In genomic region chr7:45801348-45801747, GRCm38 (mm10) we compare ENCODE assay signal across 8 mouse cellular contexts. TPM values are rescaled to one million over a fixed set of nuclear protein-coding genes. Genes with fewer than 3 reads are reported as not detected.
DNase-seq lines count a peak whose midpoint lies in the region; ATAC-seq lines count a peak whose summit lies in the region.

No protein-coding gene starts in this region.

- H3K4me3 ChIP-seq in intestine, embryonic 16.5 days (ENCODE audit: low read length), result peak overlapping the region; percentile 33
- peak overlapping the region; percentile 20; the same call in 1 of the 2 replicates for H3K4me3 ChIP-seq in midbrain, embryonic 10.5 days

- intact Hi-C loops in left cerebral cortex, postnatal 36 days (cut with DNase I), result no loop called here

- no peaks in the 10 kb centered on the region for H3K9me3 ChIP-seq in intestine, embryonic 16.5 days (ENCODE audit: control insufficient read depth, low read length)
- no peaks in the 10 kb centered on the region for H3K9me3 ChIP-seq in midbrain, embryonic 10.5 days (replicated peaks)

- 3% methylated on average over 12 of the region's 12 CpGs for WGBS in intestine, embryonic 16.5 days
- 6% methylated on average over 12 of the region's 12 CpGs for WGBS in midbrain, embryonic 10.5 days

- H3K4me2 ChIP-seq in intestine, embryonic 16.5 days (ENCODE audit: low read depth, low read length), result peak overlapping the region; percentile 52

- DNase-seq in adrenal gland, adult 8-10 months, result peak; percentile 83
- peak; percentile 93 for DNase-seq in embryo, embryonic 11 days
- DNase-seq in gastrocnemius, postnatal 25 days, result peak; percentile 82
- DNase-seq in left cerebral cortex, postnatal 36 days (ENCODE audit: low spot score in 2 of 2), result peak; percentile 88 to 91
- DNase-seq in midbrain, embryonic 10.5 days (ENCODE audit: low spot score), result peak; percentile 91
- DNase-seq in right cerebral cortex, postnatal 36 days (ENCODE audit: low spot score in 2 of 2), result peak; percentile 84 to 87
- peak; percentile 82 to 93 for DNase-seq in urinary bladder, postnatal 4 days (ENCODE audit: low spot score in 2 of 2)

- no peak overlapping the region for H3K9ac ChIP-seq in intestine, embryonic 16.5 days (ENCODE audit: low read depth, low read length)

- no peak overlapping the region for H3K27ac ChIP-seq in intestine, embryonic 16.5 days (ENCODE audit: low read length)
- no peak overlapping the region for H3K27ac ChIP-seq in midbrain, embryonic 10.5 days (replicated peaks)

- peaks cover 12% of the 10 kb centered on the region; the same call in 1 of the 2 replicates for H3K27me3 ChIP-seq in intestine, embryonic 16.5 days (replicated peaks; ENCODE audit: control insufficient read depth, insufficient read depth, low read length)
- peaks cover 48% of the 10 kb centered on the region for H3K27me3 ChIP-seq in midbrain, embryonic 10.5 days (ENCODE audit: low read depth, poor library complexity, severe bottlenecking)

- H3K4me1 ChIP-seq in intestine, embryonic 16.5 days (ENCODE audit: control insufficient read depth, insufficient read depth, low read length), result peaks cover 33% of the 10 kb centered on the region
- H3K4me1 ChIP-seq in midbrain, embryonic 10.5 days, result peaks cover 40% of the 10 kb centered on the region

- ATAC-seq in intestine, embryonic 16.5 days, result peak; percentile 62

- H3K36me3 ChIP-seq in intestine, embryonic 16.5 days (ENCODE audit: control insufficient read depth, insufficient read depth, low read length), result no peaks in the 10 kb centered on the region
- peaks cover 32% of the 10 kb centered on the region for H3K36me3 ChIP-seq in midbrain, embryonic 10.5 days

RNA-seq across cellular contexts. Expression of gene Cyth2, which starts 13.0 kb away (rescaled TPM):
- 100 to 1,000 TPM; 112 to 140 (median 122) TPM for total RNA-seq in adrenal gland, adult 8-10 months (2022)
- total RNA-seq in gastrocnemius, postnatal 25 days (2021), result 10 to 100 TPM; 28.2 to 33.8 TPM
- polyA plus RNA-seq in intestine, embryonic 16.5 days (2015; fragmentation: Nextera tagmentation; extraction: Ambion mirVana), result 77.1 and 78.2 TPM in 2 replicates
- 100 to 1,000 TPM; 199 to 210 TPM for total RNA-seq in left cerebral cortex, postnatal 36 days (2021)
- 153 and 183 TPM in 2 replicates for polyA plus RNA-seq in midbrain, embryonic 10.5 days (2016; fragmentation: Nextera tagmentation; extraction: Ambion mirVana)

RNA-seq across cellular contexts. Expression of gene Sult2b1, which starts 16.9 kb away (rescaled TPM):
- 1 to 10 TPM in 2 of 4 experiments, under 1 TPM in 2; 0.52 to 4.5 (median 1.8) TPM for total RNA-seq in adrenal gland, adult 8-10 months (2022)
- total RNA-seq in gastrocnemius, postnatal 25 days (2021), result not detected
- 3.9 and 4.8 TPM in 2 replicates for polyA plus RNA-seq in intestine, embryonic 16.5 days (2015; fragmentation: Nextera tagmentation; extraction: Ambion mirVana)
- 10 to 100 TPM; 11.4 to 13.8 TPM for total RNA-seq in left cerebral cortex, postnatal 36 days (2021)
- polyA plus RNA-seq in midbrain, embryonic 10.5 days (2016; fragmentation: Nextera tagmentation; extraction: Ambion mirVana), result 1.1 and 1.5 TPM in 2 replicates

RNA-seq across cellular contexts. Expression of gene Lmtk3, which starts 17.8 kb away (rescaled TPM):
- 10 to 100 TPM in 3 of 4 experiments, 1 to 10 TPM in 1; 8.9 to 24.9 (median 15.5) TPM for total RNA-seq in adrenal gland, adult 8-10 months (2022)
- under 1 TPM in 1 of 2 experiments, not detected in 1; 0.19 TPM for total RNA-seq in gastrocnemius, postnatal 25 days (2021)
- 0.47 and 0.51 TPM in 2 replicates for polyA plus RNA-seq in intestine, embryonic 16.5 days (2015; fragmentation: Nextera tagmentation; extraction: Ambion mirVana)
- total RNA-seq in left cerebral cortex, postnatal 36 days (2021), result 100 to 1,000 TPM; 225 to 267 TPM
- polyA plus RNA-seq in midbrain, embryonic 10.5 days (2016; fragmentation: Nextera tagmentation; extraction: Ambion mirVana), result 2.3 and 3.3 TPM in 2 replicates

RNA-seq across cellular contexts. Expression of gene Kcnj14, which starts 23.2 kb away (rescaled TPM):
- under 1 TPM; 0.17 to 0.65 (median 0.36) TPM for total RNA-seq in adrenal gland, adult 8-10 months (2022)
- total RNA-seq in gastrocnemius, postnatal 25 days (2021), result under 1 TPM; 0.19 to 0.20 TPM
- 0.65 and 0.78 TPM in 2 replicates for polyA plus RNA-seq in intestine, embryonic 16.5 days (2015; fragmentation: Nextera tagmentation; extraction: Ambion mirVana)
- total RNA-seq in left cerebral cortex, postnatal 36 days (2021), result 1 to 10 TPM; 2.3 to 3.0 TPM
- 0.65 and 0.72 TPM in 2 replicates for polyA plus RNA-seq in midbrain, embryonic 10.5 days (2016; fragmentation: Nextera tagmentation; extraction: Ambion mirVana)

RNA-seq across cellular contexts. Expression of gene Grwd1, which starts 29.4 kb away (rescaled TPM):
- 10 to 100 TPM; 24.8 to 31.5 (median 30.0) TPM for total RNA-seq in adrenal gland, adult 8-10 months (2022)
- 10 to 100 TPM; 13.5 to 14.5 TPM for total RNA-seq in gastrocnemius, postnatal 25 days (2021)
- polyA plus RNA-seq in intestine, embryonic 16.5 days (2015; fragmentation: Nextera tagmentation; extraction: Ambion mirVana), result 57.0 and 63.0 TPM in 2 replicates
- 10 to 100 TPM; 19.5 to 21.0 TPM for total RNA-seq in left cerebral cortex, postnatal 36 days (2021)
- 95.8 and 119 TPM in 2 replicates for polyA plus RNA-seq in midbrain, embryonic 10.5 days (2016; fragmentation: Nextera tagmentation; extraction: Ambion mirVana)

Comparison
In these comparisons a context has a peak if more than half of its experiments do, and no peak if none do; other contexts are left out.
1. RNA of gene Lmtk3, which starts 17.8 kb away (total RNA-seq): 225 to 267 TPM in left cerebral cortex, postnatal 36 days; 8.9 to 24.9 TPM in adrenal gland, adult 8-10 months and 0.19 TPM in gastrocnemius, postnatal 25 days; every median in the first group is over 4 times any median in the second.
2. Peak in every context shown above with its lines, with median percentiles within 50 percentile points of each other: DNase-seq.